Mouse (Mus musculus) myocyte (in vitro differentiated cells): ENCODE measurements at regions not wholly inside any gene's neighbourhood (a gene's known extent, or its start where the extent isn't known, plus 50 kb on each side); places are given as distances from the start of the nearest gene placed in this dataset.

Source experiments
- H3K27me3 ChIP-seq: one replicate; pipeline ENCODE4 v1.6.1; 2011; ENCODE audit not compliant: control insufficient read depth, insufficient read depth, insufficient read length
- H3K36me3 ChIP-seq: one replicate; pipeline ENCODE4 v1.6.1; 2011; ENCODE audit not compliant: control insufficient read depth, insufficient read depth
- H3K4me2 ChIP-seq: one replicate; pipeline ENCODE4 v1.6.1; 2011; ENCODE audit warnings: low read depth, control low read depth
- H3K4me3 ChIP-seq: one replicate; pipeline ENCODE4 v1.5.1; 2011; ENCODE audit warnings: mild to moderate bottlenecking, control low read depth, moderate library complexity
- H3K79me2 ChIP-seq: one replicate; pipeline ENCODE4 v1.6.1; 2011; ENCODE audit not compliant: control insufficient read depth, insufficient read depth
- H3ac ChIP-seq: one replicate; pipeline ENCODE4 v1.6.1; 2011; ENCODE audit not compliant: control insufficient read depth, insufficient read length
- CEBPB ChIP-seq: IDR thresholded peaks from 2 replicates; pipeline ENCODE4 v1.6.1; 2011; ENCODE audit warnings: mild to moderate bottlenecking, moderate library complexity; ENCODE audit not compliant: poor library complexity, insufficient read depth, severe bottlenecking
- E2F4 ChIP-seq: IDR thresholded peaks from one replicate; pipeline ENCODE4 v1.6.1; 2011; ENCODE audit warnings: mild to moderate bottlenecking, control low read depth, moderate library complexity; ENCODE audit not compliant: insufficient read depth
- MAX ChIP-seq: IDR thresholded peaks from one replicate; pipeline ENCODE4 v1.6.1; 2011; ENCODE audit warnings: low read depth, mild to moderate bottlenecking, control low read depth
- MYOD1 ChIP-seq, 3 experiments: IDR thresholded peaks; one replicate each; pipeline ENCODE4 v1.6.1; 2011; ENCODE audit warnings: control low read depth in 2 of 3, low read depth in 2 of 3, mild to moderate bottlenecking in 2 of 3, moderate library complexity in 1 of 3; ENCODE audit not compliant: insufficient read length in 2 of 3, control insufficient read depth in 1 of 3
- MYOG ChIP-seq, 3 experiments: IDR thresholded peaks; one replicate each; pipeline ENCODE4 v1.6.1; 2011; ENCODE audit warnings: control low read depth in 2 of 3, low read depth in 2 of 3, mild to moderate bottlenecking in 2 of 3; ENCODE audit not compliant: insufficient read length in 2 of 3, control insufficient read depth in 1 of 3, insufficient read depth in 1 of 3
- POLR2A ChIP-seq: IDR thresholded peaks from one replicate; pipeline ENCODE4 v1.6.1; 2011; ENCODE audit warnings: low read depth, mild to moderate bottlenecking, control low read depth, moderate library complexity; ENCODE audit not compliant: insufficient read length
- POLR2AphosphoS2 ChIP-seq: IDR thresholded peaks from one replicate; pipeline ENCODE4 v1.6.1; 2011; ENCODE audit warnings: low read depth, control low read depth; ENCODE audit not compliant: insufficient read length
- REST ChIP-seq: IDR thresholded peaks from one replicate; pipeline ENCODE4 v1.6.1; 2011; ENCODE audit warnings: mild to moderate bottlenecking, control low read depth, moderate library complexity; ENCODE audit not compliant: insufficient read depth, insufficient read length
- SRF ChIP-seq: IDR thresholded peaks from one replicate; pipeline ENCODE4 v1.6.1; 2011; ENCODE audit warnings: low read depth; ENCODE audit not compliant: control insufficient read depth, insufficient read length
- TCF12 ChIP-seq: IDR thresholded peaks from one replicate; pipeline ENCODE4 v1.6.1; 2011; ENCODE audit warnings: mild to moderate bottlenecking, control low read depth; ENCODE audit not compliant: poor library complexity, insufficient read depth, severe bottlenecking
- TCF3 ChIP-seq: IDR thresholded peaks from one replicate; pipeline ENCODE4 v1.6.1; 2011; ENCODE audit warnings: low read depth, control low read depth; ENCODE audit not compliant: insufficient read length
- USF1 ChIP-seq: IDR thresholded peaks from one replicate; pipeline ENCODE4 v1.6.1; 2011; ENCODE audit warnings: low read depth, mild to moderate bottlenecking, control low read depth, moderate library complexity

GRCm38 (mm10) chr1:57576066-57576753 is 169.3 kb upstream of the Tyw5 start:
- H3K4me3 ChIP-seq = no peak overlapping the region
- TF ChIP-seq CEBPB (no peak), POLR2A (no peak), E2F4 (no peak), MYOG (IDR thresholded peaks at IDR 0.05; ENCODE audit: control insufficient read depth in 1 of 3, insufficient read depth in 1 of 3, insufficient read length in 2 of 3, low read depth in 2 of 3) (no peak), TCF12 (no peak), USF1 (no peak), MAX (no peak), MYOD1 (IDR thresholded peaks at IDR 0.05; ENCODE audit: control insufficient read depth in 1 of 3, insufficient read length in 2 of 3, low read depth in 2 of 3) (no peak)
- H3ac ChIP-seq = no peak overlapping the region
- no peaks in the 10 kb centered on the region for H3K79me2 ChIP-seq
- no peaks in the 10 kb centered on the region for H3K36me3 ChIP-seq
- H3K4me2 ChIP-seq = no peak overlapping the region
- no peaks in the 10 kb centered on the region for H3K27me3 ChIP-seq

GRCm38 (mm10) chr1:57579086-57579485 is 172.2 kb upstream of the Tyw5 start:
- Histone ChIP-seq H3K4me3 (no peak overlapping the region), H3K27me3 (no peaks in the 10 kb centered on the region), H3K4me2 (no peak overlapping the region), H3ac (no peak overlapping the region), H3K79me2 (no peaks in the 10 kb centered on the region), H3K36me3 (no peaks in the 10 kb centered on the region)
- TF ChIP-seq REST (no peak), POLR2AphosphoS2 (no peak), MAX (no peak), CEBPB (no peak), TCF12 (no peak), SRF (no peak), MYOD1 (IDR thresholded peaks at IDR 0.05; ENCODE audit: control insufficient read depth in 1 of 3, insufficient read length in 2 of 3, low read depth in 2 of 3) (no peak), POLR2A (no peak), E2F4 (no peak), MYOG (IDR thresholded peaks at IDR 0.05; ENCODE audit: control insufficient read depth in 1 of 3, insufficient read depth in 1 of 3, insufficient read length in 2 of 3, low read depth in 2 of 3) (no peak), TCF3 (no peak), USF1 (no peak)

GRCm38 (mm10) chr1:57593707-57594589 is 180.0 kb upstream of the Spats2l start:
- no peaks in the 10 kb centered on the region for H3K79me2 ChIP-seq
- no peak overlapping the region for H3K4me2 ChIP-seq
- no peaks in the 10 kb centered on the region for H3K36me3 ChIP-seq
- H3K27me3 ChIP-seq = no peaks in the 10 kb centered on the region
- H3ac ChIP-seq = no peak overlapping the region
- TF ChIP-seq TCF3 (no peak), POLR2AphosphoS2 (no peak), CEBPB (no peak), E2F4 (no peak), MAX (no peak), MYOG (IDR thresholded peaks at IDR 0.05; ENCODE audit: control insufficient read depth in 1 of 3, insufficient read depth in 1 of 3, insufficient read length in 2 of 3, low read depth in 2 of 3) (no peak), SRF (no peak)
- H3K4me3 ChIP-seq = no peak overlapping the region

GRCm38 (mm10) chr1:57594815-57595214 is 179.1 kb upstream of the Spats2l start:
- Histone ChIP-seq H3K36me3 (no peaks in the 10 kb centered on the region), H3K27me3 (no peaks in the 10 kb centered on the region), H3K79me2 (no peaks in the 10 kb centered on the region)

More at GRCm38 (mm10) chr1:57594815-57595214, 179.1 kb upstream of the Spats2l start:
- no peak for TF ChIP-seq SRF
- TF ChIP-seq TCF3 = no peak
- no peak for TF ChIP-seq USF1
- no peak for TF ChIP-seq REST
- no peak for TF ChIP-seq TCF12
- no peak for TF ChIP-seq MAX
- TF ChIP-seq E2F4 = no peak
- TF ChIP-seq POLR2A = no peak
- no peak for TF ChIP-seq MYOG (IDR thresholded peaks at IDR 0.05; ENCODE audit: control insufficient read depth in 1 of 3, insufficient read depth in 1 of 3, insufficient read length in 2 of 3, low read depth in 2 of 3)
- no peak for TF ChIP-seq MYOD1 (IDR thresholded peaks at IDR 0.05; ENCODE audit: control insufficient read depth in 1 of 3, insufficient read length in 2 of 3, low read depth in 2 of 3)
- TF ChIP-seq CEBPB = no peak
- no peak for TF ChIP-seq POLR2AphosphoS2
- no peak overlapping the region for H3ac ChIP-seq
- H3K4me2 ChIP-seq = no peak overlapping the region
- H3K4me3 ChIP-seq = no peak overlapping the region
